Mouse (Mus musculus) small intestine, adult 2 months (tissue): ENCODE results near the gene A730049H05Rik.

Source experiments
- CTCF ChIP-seq: fragments of 200-500 bp; IDR thresholded peaks from 2 replicates; pipeline ENCODE4 v1.5.1; 2012; ENCODE audit warnings: low read depth, mild to moderate bottlenecking, control low read depth, inconsistent platforms, low read length, moderate library complexity, mixed read lengths; ENCODE audit not compliant: insufficient replicate concordance, insufficient read length; ENCODE audit errors: extremely low read depth
- POLR2A ChIP-seq: fragments of 200-500 bp; IDR thresholded peaks from 2 replicates; pipeline ENCODE4 v1.6.1; 2012; ENCODE audit warnings: low read depth, mild to moderate bottlenecking, control low read depth, inconsistent platforms, low read length, moderate library complexity

GRCm38 (mm10) chr6:92781446-92781845, 34.8 kb upstream of the A730049H05Rik start:
- TF ChIP-seq POLR2A (no peak), CTCF (no peak)
